Mouse (Mus musculus) neural tube, embryonic 14.5 days (tissue): ENCODE data around the gene Nat10. TPM values are rescaled to one million over a fixed set of nuclear protein-coding genes. Genes with fewer than 3 reads are reported as not detected.

Source experiments
- ATAC-seq: fragments of 200-750 bp; cut with Nextera tagmentation; 2 replicates; pipeline ENCODE4 v1.8.0; 2017; ENCODE audit warnings: low read depth, mild to moderate bottlenecking, moderate TSS enrichment, moderate library complexity
- H3K27ac ChIP-seq: fragments of 300-500 bp; sonication (generic); 2 replicates; pipeline ENCODE4 v1.5.1; 2014; ENCODE audit warnings: low read depth, mild to moderate bottlenecking, control low read depth, low read length, moderate library complexity, mixed read lengths
- H3K27me3 ChIP-seq: fragments of 300-500 bp; sonication (generic); 2 replicates; pipeline ENCODE4 v1.6.1; 2014; ENCODE audit warnings: low read length; ENCODE audit not compliant: control insufficient read depth, insufficient read depth
- H3K36me3 ChIP-seq: fragments of 300-500 bp; sonication (generic); 2 replicates; pipeline ENCODE4 v1.6.1; 2014; ENCODE audit warnings: low read length, mixed read lengths; ENCODE audit not compliant: control insufficient read depth, insufficient read depth
- H3K4me1 ChIP-seq: fragments of 300-500 bp; sonication (generic); 2 replicates; pipeline ENCODE4 v1.6.1; 2014; ENCODE audit warnings: low read length; ENCODE audit not compliant: control insufficient read depth, insufficient read depth
- H3K4me2 ChIP-seq: fragments of 300-500 bp; sonication (generic); 2 replicates; pipeline ENCODE4 v1.6.1; 2014; ENCODE audit warnings: mild to moderate bottlenecking, low read depth, low read length, control low read depth
- H3K4me3 ChIP-seq: fragments of 300-500 bp; sonication (generic); 2 replicates; pipeline ENCODE4 v1.5.1; 2014; ENCODE audit warnings: low read depth, low read length, control low read depth, mixed read lengths
- H3K9ac ChIP-seq: fragments of 300-500 bp; sonication (generic); replicated peaks from 2 replicates; pipeline ENCODE4 v1.6.1; 2014; ENCODE audit warnings: low read depth, mild to moderate bottlenecking, control low read depth, low read length, mixed read lengths
- H3K9me3 ChIP-seq: fragments of 300-500 bp; sonication (generic); 2 replicates; pipeline ENCODE4 v1.6.1; 2016; ENCODE audit warnings: low read length; ENCODE audit not compliant: control insufficient read depth
- WGBS: fragments of 180-500 bp; shearing (Covaris S2); extraction: QIAGEN DNeasy Blood & Tissue Kit; methylation state at CpG from one replicate; pipeline ENCODE4 v1.1.7; 2014; 5-methylcytosine and 5-hydroxymethylcytosine counted together
- polyA plus RNA-seq: library from polyadenylated mRNA; unstranded; fragments of >200 nt; fragmentation: Nextera tagmentation; extraction: Ambion mirVana; gene quantifications from 2 replicates; pipeline ENCODE4 v1.2.1, GENCODE M21; 2014

The Nat10 gene
- polyA plus RNA-seq, 1 experiment from 2014 or later, result 21.9 TPM

DNA sequence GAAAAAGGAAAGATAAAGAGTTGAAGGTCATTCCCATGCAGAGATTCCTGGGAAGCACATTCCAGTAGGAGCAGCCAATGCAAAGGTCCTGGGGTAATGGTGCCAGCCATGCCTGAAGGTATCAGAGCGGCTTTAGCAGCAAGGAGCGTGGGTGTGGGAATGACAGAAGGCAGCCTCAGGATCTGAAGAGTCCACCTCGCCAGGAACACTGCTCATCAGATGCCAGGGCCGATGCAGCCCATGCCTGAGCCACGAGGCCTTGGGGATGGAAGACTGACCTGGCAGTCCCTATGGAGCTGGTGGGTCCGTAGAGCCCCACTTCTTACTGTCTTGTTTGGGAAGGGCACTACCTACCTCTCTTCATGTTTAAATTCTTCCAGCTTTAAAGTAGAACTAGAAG lies 9.3 kb downstream of the Nat10 start:
- Histone ChIP-seq H3K4me2 (no peak overlapping the region), H3K27me3 (no peaks in the 10 kb centered on the region), H3K9ac (no peak overlapping the region), H3K4me1 (no peaks in the 10 kb centered on the region), H3K9me3 (no peaks in the 10 kb centered on the region), H3K27ac (no peak overlapping the region), H3K4me3 (no peak overlapping the region), H3K36me3 (peaks cover 36% of the 10 kb centered on the region)
- ATAC-seq, result no peak
- 93% methylated on average over 6 of the region's 6 CpGs for whole genome bisulfite sequencing

DNA sequence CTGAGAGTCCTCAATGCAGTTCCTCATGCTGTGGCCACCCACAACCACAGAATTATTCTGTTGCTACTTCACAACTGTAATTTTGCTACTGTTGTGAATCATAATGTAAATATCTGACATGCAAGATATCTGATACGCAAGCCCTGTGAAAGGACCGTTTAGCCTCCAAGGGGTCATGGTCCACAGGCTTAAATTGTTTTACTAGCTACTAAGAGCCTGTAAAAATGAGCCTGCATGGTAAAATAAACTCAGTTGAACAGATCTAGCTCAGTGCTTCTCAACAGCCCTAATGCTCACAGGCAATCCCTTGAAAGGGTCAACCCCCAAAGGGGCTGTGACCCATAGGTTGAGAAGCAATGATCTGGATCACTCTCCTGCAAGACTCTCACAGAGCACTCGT lies 12.0 kb downstream of the Nat10 start:
- Histone ChIP-seq H3K4me1 (no peaks in the 10 kb centered on the region), H3K36me3 (peaks cover 34% of the 10 kb centered on the region), H3K4me3 (no peak overlapping the region), H3K4me2 (no peak overlapping the region), H3K9me3 (no peaks in the 10 kb centered on the region), H3K27ac (no peak overlapping the region), H3K27me3 (no peaks in the 10 kb centered on the region), H3K9ac (no peak overlapping the region)
- 89% methylated on average over 3 of the region's 3 CpGs for WGBS
- no peak for ATAC-seq

DNA sequence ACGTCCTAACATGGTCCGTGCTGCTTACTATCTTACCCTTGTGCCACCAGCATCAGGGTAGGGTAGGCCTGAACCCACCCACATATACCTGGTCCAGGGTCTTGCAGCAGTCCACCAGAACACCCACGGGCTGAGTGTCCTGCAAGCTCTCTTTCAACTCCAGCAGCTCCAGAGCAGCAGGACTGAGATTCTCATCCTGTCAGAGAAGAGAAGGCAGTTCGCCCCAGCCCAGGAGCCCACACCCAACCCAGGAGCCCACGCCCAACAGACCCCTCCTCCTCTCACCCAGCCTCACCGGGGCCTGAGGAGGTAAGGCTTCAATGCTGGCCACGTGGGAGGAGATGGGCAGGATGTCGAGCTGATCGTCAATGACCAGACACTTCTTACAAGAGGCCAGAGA lies 13.2 kb downstream of the Nat10 start:
- no peak overlapping the region for H3K4me2 ChIP-seq
- peaks cover 28% of the 10 kb centered on the region for H3K36me3 ChIP-seq
- H3K4me3 ChIP-seq, result no peak overlapping the region
- no peaks in the 10 kb centered on the region for H3K27me3 ChIP-seq
- no peaks in the 10 kb centered on the region for H3K9me3 ChIP-seq
- 96% methylated on average over 9 of the region's 9 CpGs for WGBS
- ATAC-seq, result no peak
- no peaks in the 10 kb centered on the region for H3K4me1 ChIP-seq
- no peak overlapping the region for H3K27ac ChIP-seq
- no peak overlapping the region for H3K9ac ChIP-seq

DNA sequence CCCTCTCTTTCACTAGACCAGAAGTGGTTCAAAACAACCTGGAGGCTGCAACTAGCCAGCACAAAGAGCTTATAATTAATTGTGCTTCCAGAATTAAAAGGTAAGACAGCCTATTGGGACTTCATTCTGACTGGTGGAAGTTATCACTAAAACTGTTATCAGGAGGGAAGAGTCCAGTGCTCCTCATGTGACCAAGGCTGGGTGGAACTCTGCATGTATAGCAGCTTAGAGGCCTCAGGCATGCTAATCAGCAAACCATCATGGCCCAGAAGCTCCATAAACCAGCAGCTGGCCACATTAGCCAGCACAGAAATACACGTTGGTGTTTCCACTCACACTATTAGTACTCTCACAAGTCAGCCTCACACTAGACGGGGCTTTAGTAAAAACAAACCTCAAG lies 14.3 kb downstream of the Nat10 start:
- H3K9me3 ChIP-seq, result no peaks in the 10 kb centered on the region
- no peak overlapping the region for H3K4me2 ChIP-seq
- 90% methylated on average over 2 of the region's 2 CpGs for WGBS
- H3K36me3 ChIP-seq, result peaks cover 22% of the 10 kb centered on the region
- H3K27me3 ChIP-seq, result no peaks in the 10 kb centered on the region
- no peak overlapping the region for H3K4me3 ChIP-seq
- no peaks in the 10 kb centered on the region for H3K4me1 ChIP-seq
- no peak overlapping the region for H3K9ac ChIP-seq
- no peak for ATAC-seq
- H3K27ac ChIP-seq, result no peak overlapping the region

DNA sequence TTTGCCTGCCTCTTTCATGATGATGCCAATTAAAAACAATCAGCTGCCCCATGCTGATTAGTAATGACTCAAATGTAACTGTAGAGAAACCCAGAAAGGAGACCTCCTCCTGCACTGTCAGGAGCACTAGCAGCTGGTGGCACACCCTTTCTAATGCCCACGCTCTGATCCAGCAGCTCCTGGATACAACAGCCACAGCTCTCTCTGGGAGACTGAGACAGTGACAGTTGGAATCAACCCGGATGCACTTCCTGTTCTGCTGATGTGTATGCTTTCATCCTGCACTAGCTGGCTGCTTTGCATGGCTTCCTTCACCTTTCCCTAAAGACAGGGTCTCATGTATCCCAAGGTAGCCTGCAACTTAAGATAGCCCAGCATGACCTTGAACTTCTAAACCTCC lies 15.0 kb downstream of the Nat10 start:
- peaks cover 16% of the 10 kb centered on the region for H3K36me3 ChIP-seq
- WGBS, result 84% methylated on average over 2 of the region's 2 CpGs
- H3K4me3 ChIP-seq, result no peak overlapping the region

DNA sequence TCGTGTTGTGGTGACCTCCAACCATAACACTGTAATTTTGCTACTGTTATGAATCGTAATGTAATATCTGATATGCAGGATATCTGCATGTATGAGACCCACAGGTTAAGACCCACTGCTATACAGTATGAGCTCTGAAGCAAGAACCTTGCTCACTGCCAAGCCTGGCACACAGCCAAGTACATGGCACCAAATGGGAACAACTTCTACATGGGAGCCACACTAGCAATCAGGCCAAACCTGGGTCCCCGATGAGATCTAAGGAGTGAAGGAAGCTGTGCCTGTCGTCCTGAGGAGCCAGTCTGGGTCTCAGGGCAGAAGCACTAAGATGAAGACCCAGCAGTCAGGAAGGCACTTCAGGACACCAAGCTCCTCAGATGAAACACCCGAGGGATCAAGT lies 15.6 kb downstream of the Nat10 start:
- H3K4me2 ChIP-seq, result no peak overlapping the region

More for the DNA sequence above, 15.0 kb downstream of the Nat10 start:
- H3K9me3 ChIP-seq, result no peaks in the 10 kb centered on the region
- ATAC-seq, result no peak
- H3K9ac ChIP-seq, result no peak overlapping the region
- no peaks in the 10 kb centered on the region for H3K27me3 ChIP-seq
- no peak overlapping the region for H3K27ac ChIP-seq
- H3K4me1 ChIP-seq, result no peaks in the 10 kb centered on the region
- H3K4me2 ChIP-seq, result no peak overlapping the region

DNA sequence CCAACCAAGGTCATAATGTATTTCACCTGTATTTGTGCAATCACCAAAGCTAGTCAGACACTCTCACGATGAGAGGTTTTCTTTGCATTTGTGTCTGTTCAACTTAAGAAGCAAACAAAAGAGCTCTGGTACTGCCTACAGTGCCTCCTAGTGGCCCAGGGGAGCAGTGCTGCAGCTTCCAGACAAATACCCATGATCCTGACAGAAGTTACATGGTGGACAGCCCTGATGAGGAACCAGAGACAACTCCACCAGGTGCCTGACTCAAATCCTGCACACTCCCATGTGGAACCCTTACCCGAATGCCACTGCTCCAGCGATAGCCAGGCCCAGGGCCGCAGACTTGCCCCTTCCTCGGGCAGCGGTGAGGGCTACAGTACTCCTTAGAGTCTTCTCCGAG lies 17.1 kb downstream of the Nat10 start:
- H3K27ac ChIP-seq, result no peak overlapping the region
- ATAC-seq, result peak; percentile 56; the same call in 1 of the 2 replicates
- 83% methylated on average over 7 of the region's 7 CpGs for WGBS
- H3K9me3 ChIP-seq, result no peaks in the 10 kb centered on the region
- no peak overlapping the region for H3K4me2 ChIP-seq
- H3K9ac ChIP-seq, result no peak overlapping the region
- H3K4me3 ChIP-seq, result no peak overlapping the region
- peaks cover 5% of the 10 kb centered on the region; the same call in 1 of the 2 replicates for H3K36me3 ChIP-seq
- H3K27me3 ChIP-seq, result no peaks in the 10 kb centered on the region
- H3K4me1 ChIP-seq, result no peaks in the 10 kb centered on the region

More for the DNA sequence above, 15.6 kb downstream of the Nat10 start:
- Histone ChIP-seq H3K9me3 (no peaks in the 10 kb centered on the region), H3K9ac (no peak overlapping the region), H3K27ac (no peak overlapping the region), H3K4me3 (no peak overlapping the region), H3K27me3 (no peaks in the 10 kb centered on the region), H3K4me1 (no peaks in the 10 kb centered on the region), H3K36me3 (peaks cover 17% of the 10 kb centered on the region)
- 87% methylated on average over 5 of the region's 5 CpGs for WGBS
- no peak for ATAC-seq

DNA sequence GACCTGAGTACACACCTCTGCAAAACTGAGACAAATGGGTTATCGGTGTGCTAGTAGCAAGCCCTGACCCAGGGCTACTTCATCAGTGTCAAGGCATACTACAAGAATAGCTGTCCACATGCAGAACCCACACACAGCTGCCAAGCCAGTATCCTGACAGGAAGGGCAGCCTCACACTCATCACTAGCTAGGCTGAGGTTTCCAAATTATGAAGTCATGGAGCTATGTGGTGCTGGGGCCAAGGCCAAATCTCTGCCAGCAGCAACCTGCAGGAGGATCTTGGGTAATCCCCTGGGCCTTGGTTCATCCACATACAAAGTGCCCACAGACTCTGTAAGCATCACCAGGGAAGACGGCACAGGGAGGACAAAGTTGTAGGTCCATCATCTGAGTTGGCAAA lies 17.5 kb downstream of the Nat10 start:
- peak; percentile 34; the same call in 1 of the 2 replicates for ATAC-seq
- no peaks in the 10 kb centered on the region for H3K27me3 ChIP-seq
- 98% methylated on average over 2 of the region's 2 CpGs for WGBS
- H3K4me3 ChIP-seq, result no peak overlapping the region
- H3K9me3 ChIP-seq, result no peaks in the 10 kb centered on the region
- no peak overlapping the region for H3K4me2 ChIP-seq
- peaks cover 7% of the 10 kb centered on the region; the same call in 1 of the 2 replicates for H3K36me3 ChIP-seq
- H3K4me1 ChIP-seq, result no peaks in the 10 kb centered on the region
- no peak overlapping the region for H3K9ac ChIP-seq
- no peak overlapping the region for H3K27ac ChIP-seq

DNA sequence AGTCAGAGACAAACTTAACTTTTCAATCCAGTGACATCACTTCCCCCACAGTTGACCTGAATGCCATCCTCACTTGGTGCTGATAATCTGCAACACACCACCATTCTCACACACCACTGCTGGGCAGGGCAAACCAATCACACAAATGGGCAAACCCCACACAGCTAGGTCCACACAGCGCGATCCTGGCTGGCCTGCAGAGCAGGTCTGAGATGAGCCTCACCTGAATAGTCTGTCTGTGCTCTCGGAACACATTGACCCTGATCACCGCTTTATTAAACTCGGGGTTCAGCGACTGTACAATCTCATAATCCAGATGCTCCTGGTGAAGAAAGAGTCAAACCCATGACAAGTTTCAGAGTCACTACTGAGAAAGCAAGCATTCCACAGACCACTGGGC lies 18.2 kb downstream of the Nat10 start:
- H3K9me3 ChIP-seq, result no peaks in the 10 kb centered on the region
- no peak overlapping the region for H3K4me2 ChIP-seq
- H3K4me1 ChIP-seq, result no peaks in the 10 kb centered on the region
- WGBS, result 97% methylated on average over 6 of the region's 6 CpGs
- no peak for ATAC-seq
- no peak overlapping the region for H3K9ac ChIP-seq
- H3K4me3 ChIP-seq, result no peak overlapping the region
- no peaks in the 10 kb centered on the region for H3K27me3 ChIP-seq
- H3K27ac ChIP-seq, result no peak overlapping the region
- 0 out of 2 replicates have a peak, but pooled peaks cover 7% of the 10 kb centered on the region for H3K36me3 ChIP-seq

DNA sequence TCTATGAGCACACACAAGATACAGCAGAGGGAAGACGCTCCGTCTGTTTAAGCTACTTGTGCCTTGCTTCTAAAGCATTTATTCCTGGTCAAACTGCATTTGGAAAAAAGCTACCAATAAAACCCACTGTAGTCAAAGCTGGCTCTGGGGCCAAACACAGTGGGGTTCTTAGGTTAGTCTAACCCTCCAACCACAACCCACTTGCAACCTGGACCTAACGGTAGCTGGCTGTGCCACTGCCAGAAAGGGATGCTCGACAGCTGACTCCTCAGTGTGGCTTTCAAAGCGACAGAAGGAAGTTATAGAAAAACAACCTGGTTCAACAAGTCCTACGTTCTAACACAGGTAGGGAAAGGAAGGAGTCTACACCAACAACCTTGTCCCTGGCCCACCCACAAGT lies 29.6 kb downstream of the Nat10 start:
- 91% methylated on average over 6 of the region's 6 CpGs for WGBS
- Histone ChIP-seq H3K4me1 (no peaks in the 10 kb centered on the region), H3K9ac (no peak overlapping the region), H3K36me3 (peaks cover 40% of the 10 kb centered on the region), H3K4me2 (no peak overlapping the region), H3K27me3 (no peaks in the 10 kb centered on the region), H3K27ac (no peak overlapping the region), H3K4me3 (no peak overlapping the region), H3K9me3 (no peaks in the 10 kb centered on the region)
- no peak for ATAC-seq
